Mouse (Mus musculus) CD4-positive, CD25-positive, alpha-beta regulatory T cell, adult 9 weeks (primary cell): Measurements from ENCODE around the gene F13a1. TPM values are rescaled to one million over a fixed set of nuclear protein-coding genes. Genes with fewer than 3 reads are reported as not detected.

Experiments used
- polyA plus RNA-seq: library from polyadenylated mRNA; unstranded; fragments of 100-300 nt; shearing (Covaris generic); gene quantifications from one replicate; pipeline ENCODE4 v1.2.1, GENCODE M21; 2017

F13a1 gene
- polyA plus RNA-seq: 2.5 TPM

GRCm38 (mm10) chr13:37050126-37050525 is at the start of gene F13a1:
Gene F13a1 (minus strand): TSS chr13:37050244.

